Mouse (Mus musculus): ENCODE data around the gene B3gat3. TPM values are rescaled to one million over a fixed set of nuclear protein-coding genes. Genes with fewer than 3 reads are reported as not detected.
A peak's percentile ranks its signal among the peaks of the same experiment; 100 is the strongest.
"Not testable (repeated sequence)": the region's sequence is repeated elsewhere in the genome, so short reads cannot be mapped to it uniquely, and the experiment has no call there.

Gene B3gat3
- 136 and 174 TPM in 2 replicates for polyA plus RNA-seq (2012; rRNA removed)

GRCm38 (mm10) chr19:8920073-8920736, at the start of gene B3gat3:
B3gat3 (plus strand) TSS chr19:8920374.
- TF ChIP-seq CTCF (IDR thresholded peaks at IDR 0.05; ENCODE audit: borderline replicate concordance, extremely low read depth, insufficient read depth, insufficient read length) (no peak), POLR2A (IDR thresholded peaks at IDR 0.05; ENCODE audit: borderline replicate concordance, extremely low read depth, insufficient read depth, insufficient read length, poor library complexity, severe bottlenecking) (peak; percentile 31; the same call in 1 of the 2 replicates)

GRCm38 (mm10) chr19:8870381-8870780, 49.8 kb upstream of the B3gat3 start:
- not testable (repeated sequence) for DNase-seq (ENCODE audit: low read depth)

More at GRCm38 (mm10) chr19:8920073-8920736, at the start of gene B3gat3:
- DNase-seq (ENCODE audit: low read depth), result peak; percentile 96

GRCm38 (mm10) chr19:8870838-8871237, 49.3 kb upstream of the B3gat3 start:
- TF ChIP-seq CTCF (IDR thresholded peaks at IDR 0.05; ENCODE audit: borderline replicate concordance, extremely low read depth, insufficient read depth, insufficient read length) (no peak), POLR2A (IDR thresholded peaks at IDR 0.05; ENCODE audit: borderline replicate concordance, extremely low read depth, insufficient read depth, insufficient read length, poor library complexity, severe bottlenecking) (no peak)
- no peak for DNase-seq (ENCODE audit: low read depth)

- DNase-seq (ENCODE audit: low read depth), result peak; percentile 99
- TF ChIP-seq CTCF (IDR thresholded peaks at IDR 0.05; ENCODE audit: borderline replicate concordance, extremely low read depth, insufficient read depth, insufficient read length), result no peak
- TF ChIP-seq POLR2A (IDR thresholded peaks at IDR 0.05; ENCODE audit: borderline replicate concordance, extremely low read depth, insufficient read depth, insufficient read length, poor library complexity, severe bottlenecking), result no peak; the same call in 1 of the 2 replicates
Measured at GRCm38 (mm10) chr19:8871267-8872186, 48.6 kb upstream of the B3gat3 start, which contains the start of gene Ubxn1. Ubxn1 (plus strand) TSS chr19:8871496.

GRCm38 (mm10) chr19:8872266-8872840, 47.8 kb upstream of the B3gat3 start:
- no peak for DNase-seq (ENCODE audit: low read depth)
- TF ChIP-seq CTCF (IDR thresholded peaks at IDR 0.05; ENCODE audit: borderline replicate concordance, extremely low read depth, insufficient read depth, insufficient read length) (no peak), POLR2A (IDR thresholded peaks at IDR 0.05; ENCODE audit: borderline replicate concordance, extremely low read depth, insufficient read depth, insufficient read length, poor library complexity, severe bottlenecking) (no peak)

- TF ChIP-seq POLR2A (IDR thresholded peaks at IDR 0.05; ENCODE audit: borderline replicate concordance, extremely low read depth, insufficient read depth, insufficient read length, poor library complexity, severe bottlenecking) (no peak), CTCF (IDR thresholded peaks at IDR 0.05; ENCODE audit: borderline replicate concordance, extremely low read depth, insufficient read depth, insufficient read length) (no peak)
- DNase-seq (ENCODE audit: low read depth), result no peak
Measured at GRCm38 (mm10) chr19:8875031-8875430, 45.1 kb upstream of the B3gat3 start.

GRCm38 (mm10) chr19:8880311-8881033, 39.7 kb upstream of the B3gat3 start, which contains the start of gene Uqcc3:
Uqcc3 (minus strand) TSS chr19:8880923.
- no peak for TF ChIP-seq CTCF (IDR thresholded peaks at IDR 0.05; ENCODE audit: borderline replicate concordance, extremely low read depth, insufficient read depth, insufficient read length)
- peak; percentile 56; the same call in 1 of the 2 replicates for TF ChIP-seq POLR2A (IDR thresholded peaks at IDR 0.05; ENCODE audit: borderline replicate concordance, extremely low read depth, insufficient read depth, insufficient read length, poor library complexity, severe bottlenecking)
- DNase-seq (ENCODE audit: low read depth), result peak; percentile 96

- TF ChIP-seq CTCF (IDR thresholded peaks at IDR 0.05; ENCODE audit: borderline replicate concordance, extremely low read depth, insufficient read depth, insufficient read length) (no peak), POLR2A (IDR thresholded peaks at IDR 0.05; ENCODE audit: borderline replicate concordance, extremely low read depth, insufficient read depth, insufficient read length, poor library complexity, severe bottlenecking) (no peak)
- no peak for DNase-seq (ENCODE audit: low read depth)
Measured at GRCm38 (mm10) chr19:8881034-8881392, 39.2 kb upstream of the B3gat3 start.

GRCm38 (mm10) chr19:8883616-8884015, 36.6 kb upstream of the B3gat3 start, which contains the start of the genes Lbhd1 and Gm49403:
Lbhd1 (plus strand) TSS chr19:8883732.
Gm49403 (plus strand) TSS chr19:8883930.
- no peak for DNase-seq (ENCODE audit: low read depth)

GRCm38 (mm10) chr19:8886916-8887584, 33.1 kb upstream of the B3gat3 start:
- TF ChIP-seq CTCF (IDR thresholded peaks at IDR 0.05; ENCODE audit: borderline replicate concordance, extremely low read depth, insufficient read depth, insufficient read length), result no peak
- DNase-seq (ENCODE audit: low read depth), result no peak

More at GRCm38 (mm10) chr19:8883616-8884015, 36.6 kb upstream of the B3gat3 start, which contains the start of the genes Lbhd1 and Gm49403:
- TF ChIP-seq CTCF (IDR thresholded peaks at IDR 0.05; ENCODE audit: borderline replicate concordance, extremely low read depth, insufficient read depth, insufficient read length) (no peak), POLR2A (IDR thresholded peaks at IDR 0.05; ENCODE audit: borderline replicate concordance, extremely low read depth, insufficient read depth, insufficient read length, poor library complexity, severe bottlenecking) (no peak)

Data from brain, embryonic 14.5 days (tissue).